Mouse (Mus musculus): ENCODE measurements around the gene Lpar5. TPM values are rescaled to one million over a fixed set of nuclear protein-coding genes. Genes with fewer than 3 reads are reported as not detected.

The Lpar5 gene
- 18.5 TPM for polyA plus RNA-seq (2017; shearing (Covaris generic))

GRCm38 (mm10) chr6:125067571-125067995 lies at the start of gene Lpar5:
Gene Lpar5, plus strand, starts transcription at chr6:125067920.

GRCm38 (mm10) chr6:125039533-125040153 lies 28.1 kb upstream of the Lpar5 start, which contains the start of gene Ing4:
Gene Ing4, plus strand, starts transcription at chr6:125039760.

GRCm38 (mm10) chr6:125049678-125050077 lies 18.0 kb upstream of the Lpar5 start, which contains the start of gene Acrbp:
Gene Acrbp, plus strand, starts transcription at chr6:125049689.

GRCm38 (mm10) chr6:125095391-125096278 lies 27.9 kb downstream of the Lpar5 start, which contains the start of gene Chd4:
Gene Chd4, plus strand, starts transcription at chr6:125095981.

GRCm38 (mm10) chr6:125131302-125132156 lies 63.8 kb downstream of the Lpar5 start, which contains the start of gene Nop2:
Gene Nop2, plus strand, starts transcription at chr6:125131909.

Other genes starting within 250 kb of the Lpar5 start
- gene Usp5, start 238.4 kb upstream of the Lpar5 start, polyA plus RNA-seq (2017; shearing (Covaris generic)) = 125 TPM
- 11.7 TPM for gene Cdca3, start 238.4 kb upstream of the Lpar5 start, polyA plus RNA-seq (2017; shearing (Covaris generic))
- gene Gnb3, start 227.6 kb upstream of the Lpar5 start, polyA plus RNA-seq (2017; shearing (Covaris generic)) = not detected
- not detected for gene P3h3, start 210.2 kb upstream of the Lpar5 start, polyA plus RNA-seq (2017; shearing (Covaris generic))
- gene Gpr162, start 203.9 kb upstream of the Lpar5 start, polyA plus RNA-seq (2017; shearing (Covaris generic)) = 0.20 TPM
- 296 TPM for gene Cd4, start 179.7 kb upstream of the Lpar5 start, polyA plus RNA-seq (2017; shearing (Covaris generic))
- gene Lag3, start 156.2 kb upstream of the Lpar5 start, polyA plus RNA-seq (2017; shearing (Covaris generic)) = 4.6 TPM
- gene Ptms, start 147.8 kb upstream of the Lpar5 start, polyA plus RNA-seq (2017; shearing (Covaris generic)) = 14.2 TPM
- gene Mlf2, start 136.5 kb upstream of the Lpar5 start, polyA plus RNA-seq (2017; shearing (Covaris generic)) = 160 TPM
- 91.9 TPM for gene Cops7a, start 102.4 kb upstream of the Lpar5 start, polyA plus RNA-seq (2017; shearing (Covaris generic))
- gene Pianp, start 71.2 kb upstream of the Lpar5 start, polyA plus RNA-seq (2017; shearing (Covaris generic)) = not detected
- 22.4 TPM for gene Zfp384, start 58.8 kb upstream of the Lpar5 start, polyA plus RNA-seq (2017; shearing (Covaris generic))
- 87.6 TPM for gene Ing4, start 28.2 kb upstream of the Lpar5 start, polyA plus RNA-seq (2017; shearing (Covaris generic))
- gene Acrbp, start 18.2 kb upstream of the Lpar5 start, polyA plus RNA-seq (2017; shearing (Covaris generic)) = 28.2 TPM
- gene Chd4, start 28.1 kb downstream of the Lpar5 start, polyA plus RNA-seq (2017; shearing (Covaris generic)) = 81.7 TPM
- gene Nop2, start 64.0 kb downstream of the Lpar5 start, polyA plus RNA-seq (2017; shearing (Covaris generic)) = 67.0 TPM
- 13.0 TPM for gene Iffo1, start 77.3 kb downstream of the Lpar5 start, polyA plus RNA-seq (2017; shearing (Covaris generic))
- gene Gapdh, start 98.5 kb downstream of the Lpar5 start, polyA plus RNA-seq (2017; shearing (Covaris generic)) = 406 TPM
- gene Ncapd2, start 123.8 kb downstream of the Lpar5 start, polyA plus RNA-seq (2017; shearing (Covaris generic)) = 30.2 TPM
- 108 TPM for gene Mrpl51, start 123.9 kb downstream of the Lpar5 start, polyA plus RNA-seq (2017; shearing (Covaris generic))
- 62.0 TPM for gene Vamp1, start 147.6 kb downstream of the Lpar5 start, polyA plus RNA-seq (2017; shearing (Covaris generic))
- gene Tapbpl, start 163.9 kb downstream of the Lpar5 start, polyA plus RNA-seq (2017; shearing (Covaris generic)) = 139 TPM
- 688 TPM for gene Cd27, start 169.1 kb downstream of the Lpar5 start, polyA plus RNA-seq (2017; shearing (Covaris generic))
- 1.6 TPM for gene Tuba3a, start 218.1 kb downstream of the Lpar5 start, polyA plus RNA-seq (2017; shearing (Covaris generic))
- gene Ltbr, start 246.0 kb downstream of the Lpar5 start, polyA plus RNA-seq (2017; shearing (Covaris generic)) = not detected